Mouse (Mus musculus) myocyte (in vitro differentiated cells): Measurements from ENCODE around the gene Tent4b.

Experiments used
- E2F4 ChIP-seq: IDR thresholded peaks from one replicate; pipeline ENCODE4 v1.6.1; 2011; ENCODE audit warnings: mild to moderate bottlenecking, control low read depth, moderate library complexity; ENCODE audit not compliant: insufficient read depth
- MAX ChIP-seq: IDR thresholded peaks from one replicate; pipeline ENCODE4 v1.6.1; 2011; ENCODE audit warnings: low read depth, mild to moderate bottlenecking, control low read depth
- MYOD1 ChIP-seq, 3 experiments: IDR thresholded peaks; one replicate each; pipeline ENCODE4 v1.6.1; 2011; ENCODE audit warnings: control low read depth in 2 of 3, low read depth in 2 of 3, mild to moderate bottlenecking in 2 of 3, moderate library complexity in 1 of 3; ENCODE audit not compliant: insufficient read length in 2 of 3, control insufficient read depth in 1 of 3
- POLR2A ChIP-seq: IDR thresholded peaks from one replicate; pipeline ENCODE4 v1.6.1; 2011; ENCODE audit warnings: low read depth, mild to moderate bottlenecking, control low read depth, moderate library complexity; ENCODE audit not compliant: insufficient read length
- REST ChIP-seq: IDR thresholded peaks from one replicate; pipeline ENCODE4 v1.6.1; 2011; ENCODE audit warnings: mild to moderate bottlenecking, control low read depth, moderate library complexity; ENCODE audit not compliant: insufficient read depth, insufficient read length

DNA sequence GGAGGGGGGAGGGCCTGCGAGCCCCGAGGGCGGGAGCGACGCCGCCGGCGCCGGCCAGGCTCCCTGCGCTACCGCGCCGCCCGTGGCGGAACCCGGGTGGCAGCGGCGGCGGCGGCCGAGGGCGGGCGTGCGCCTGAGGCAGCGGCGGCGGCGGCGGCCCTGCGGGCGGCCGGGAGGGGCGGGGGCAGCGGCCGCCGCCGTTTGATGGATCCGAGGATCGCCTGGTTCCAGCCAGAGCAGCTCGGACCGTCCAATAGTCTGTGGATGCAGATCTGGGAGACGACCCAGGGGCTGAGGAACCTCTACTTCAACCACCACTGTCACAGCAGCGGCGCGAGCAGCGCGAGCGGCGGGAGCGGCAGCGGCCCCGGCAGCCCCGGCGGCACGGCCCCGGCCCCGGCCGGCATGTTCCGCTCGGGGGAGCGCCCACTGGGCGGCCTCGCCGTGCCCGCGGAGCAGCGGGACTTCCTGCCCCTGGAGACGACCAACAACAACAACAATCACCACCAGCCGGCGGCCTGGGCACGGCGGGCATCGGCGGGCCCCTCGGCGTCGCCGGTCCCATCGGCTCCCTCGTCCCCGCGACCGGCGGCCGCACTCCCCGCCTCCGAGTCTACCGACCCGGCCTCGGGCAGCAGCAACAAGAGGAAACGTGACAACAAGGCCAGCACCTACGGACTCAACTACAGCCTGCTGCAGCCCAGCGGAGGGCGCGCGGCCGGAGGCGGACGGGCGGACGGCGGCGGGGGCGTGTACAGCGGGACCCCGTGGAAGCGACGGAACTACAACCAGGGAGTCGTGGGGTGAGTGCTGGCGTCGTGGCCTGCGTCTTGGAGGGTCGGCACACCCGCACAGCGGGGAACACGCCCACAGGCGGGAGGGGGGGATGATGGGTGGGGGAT is 938 bp downstream of the Tent4b start:
- TF ChIP-seq POLR2A (peak; percentile 18), MYOD1 (IDR thresholded peaks at IDR 0.05; ENCODE audit: control insufficient read depth in 1 of 3, insufficient read length in 2 of 3, low read depth in 2 of 3) (no peak), MAX (no peak), E2F4 (no peak), REST (no peak)
